Mouse (Mus musculus): ENCODE measurements around the gene Amz2. TPM values are rescaled to one million over a fixed set of nuclear protein-coding genes. Genes with fewer than 3 reads are reported as not detected.

Gene Amz2
- total RNA-seq, 2 experiments from 2014 or later: 61.9 to 62.2 TPM

GRCm38 (mm10) chr11:109456261-109456660 lies 30.5 kb downstream of the Amz2 start:
- intact Hi-C loops (cut with DNase I): no loop called here
- DNase-seq (ENCODE audit: low spot score in 2 of 2): no peak

GRCm38 (mm10) chr11:109458165-109458564 lies 32.4 kb downstream of the Amz2 start:
- no peak for DNase-seq (ENCODE audit: low spot score in 2 of 2)
- intact Hi-C loops (cut with DNase I): no loop called here

GRCm38 (mm10) chr11:109460586-109460985 lies 34.8 kb downstream of the Amz2 start:
- intact Hi-C loops (cut with DNase I): no loop called here
- DNase-seq (ENCODE audit: low spot score in 2 of 2): no peak

- intact Hi-C loops (cut with DNase I): no loop called here
- no peak for DNase-seq (ENCODE audit: low spot score in 2 of 2)
These were observed 39.3 kb downstream of the Amz2 start for GRCm38 (mm10) chr11:109465068-109465467.

GRCm38 (mm10) chr11:109466987-109467386 lies 41.2 kb downstream of the Amz2 start:
- DNase-seq (ENCODE audit: low spot score in 2 of 2): no peak
- intact Hi-C loops (cut with DNase I): no loop called here

- intact Hi-C loops (cut with DNase I): no loop called here
- no peak for DNase-seq (ENCODE audit: low spot score in 2 of 2)
These were observed 42.4 kb downstream of the Amz2 start for GRCm38 (mm10) chr11:109468133-109468532.

- no peak for DNase-seq (ENCODE audit: low spot score in 2 of 2)
- intact Hi-C loops (cut with DNase I): no loop called here
These were observed 44.4 kb downstream of the Amz2 start for GRCm38 (mm10) chr11:109470170-109470569.

- intact Hi-C loops (cut with DNase I): no loop called here
- DNase-seq (ENCODE audit: low spot score in 2 of 2): no peak
These were observed 45.4 kb downstream of the Amz2 start for GRCm38 (mm10) chr11:109470921-109471861.

GRCm38 (mm10) chr11:109472171-109472691 lies 46.5 kb downstream of the Amz2 start:
- peak in 1 of 2 experiments; percentile 15 for DNase-seq (ENCODE audit: low spot score in 2 of 2)
- intact Hi-C loops (cut with DNase I): no loop called here

- DNase-seq (ENCODE audit: low spot score in 2 of 2): no peak
These were observed 47.0 kb downstream of the Amz2 start for GRCm38 (mm10) chr11:109472821-109473170.

GRCm38 (mm10) chr11:109473171-109474085 lies 47.7 kb downstream of the Amz2 start, which contains the start of the genes Arsg and Slc16a6:
Gene Arsg (plus strand): TSS chr11:109473374.
Gene Slc16a6 (minus strand): TSS chr11:109473598.
- intact Hi-C loops (cut with DNase I): no loop called here
- peak; percentile 86 to 92 for DNase-seq (ENCODE audit: low spot score in 2 of 2)

More at GRCm38 (mm10) chr11:109472821-109473170, 47.0 kb downstream of the Amz2 start:
- intact Hi-C loops (cut with DNase I): no loop called here

- intact Hi-C loops (cut with DNase I): no loop called here
These were observed 48.5 kb downstream of the Amz2 start for GRCm38 (mm10) chr11:109474086-109474742.

GRCm38 (mm10) chr11:109474836-109475235 lies 49.1 kb downstream of the Amz2 start:
- DNase-seq (ENCODE audit: low spot score in 2 of 2): no peak
- intact Hi-C loops (cut with DNase I): no loop called here

More at GRCm38 (mm10) chr11:109474086-109474742, 48.5 kb downstream of the Amz2 start:
- DNase-seq (ENCODE audit: low spot score in 2 of 2): peak in 1 of 2 experiments; percentile 67

- intact Hi-C loops (cut with DNase I): no loop called here
These were observed 50.0 kb downstream of the Amz2 start for GRCm38 (mm10) chr11:109475717-109476116.

GRCm38 (mm10) chr11:109476241-109476640 lies 50.5 kb downstream of the Amz2 start:
- intact Hi-C loops (cut with DNase I): no loop called here
- DNase-seq (ENCODE audit: low spot score in 2 of 2): no peak

More at GRCm38 (mm10) chr11:109475717-109476116, 50.0 kb downstream of the Amz2 start:
- DNase-seq (ENCODE audit: low spot score in 2 of 2): no peak

- intact Hi-C loops (cut with DNase I): no loop called here
These were observed 50.9 kb downstream of the Amz2 start for GRCm38 (mm10) chr11:109476653-109477052.

GRCm38 (mm10) chr11:109477606-109478380 lies 52.0 kb downstream of the Amz2 start:
- intact Hi-C loops (cut with DNase I): no loop called here
- DNase-seq (ENCODE audit: low spot score in 2 of 2): no peak

More at GRCm38 (mm10) chr11:109476653-109477052, 50.9 kb downstream of the Amz2 start:
- no peak for DNase-seq (ENCODE audit: low spot score in 2 of 2)

GRCm38 (mm10) chr11:109479575-109480285 lies 54.0 kb downstream of the Amz2 start:
- intact Hi-C loops (cut with DNase I): no loop called here
- DNase-seq (ENCODE audit: low spot score in 2 of 2): no peak
